Mouse (Mus musculus) liver, embryonic 12.5 days (tissue): ENCODE results near the gene Nfatc2. TPM values are rescaled to one million over a fixed set of nuclear protein-coding genes. Genes with fewer than 3 reads are reported as not detected.

Source experiments
- ATAC-seq: fragments of 200-750 bp; cut with Nextera tagmentation; 2 replicates; pipeline ENCODE4 v1.8.0; 2017; ENCODE audit warnings: moderate number of reproducible peaks, mild to moderate bottlenecking, moderate library complexity
- H3K27ac ChIP-seq: fragments of 300-500 bp; sonication (generic); 2 replicates; pipeline ENCODE4 v1.5.1; 2016; ENCODE audit warnings: mild to moderate bottlenecking
- H3K27me3 ChIP-seq: fragments of 300-500 bp; sonication (generic); replicated peaks from 2 replicates; pipeline ENCODE4 v1.6.1; 2016; ENCODE audit warnings: mild to moderate bottlenecking, moderate library complexity
- H3K36me3 ChIP-seq: fragments of 300-500 bp; sonication (generic); 2 replicates; pipeline ENCODE4 v1.6.1; 2016; ENCODE audit warnings: mild to moderate bottlenecking, moderate library complexity
- H3K4me1 ChIP-seq: fragments of 300-500 bp; sonication (generic); 2 replicates; pipeline ENCODE4 v1.6.1; 2016
- H3K4me2 ChIP-seq: fragments of 300-500 bp; sonication (generic); 2 replicates; pipeline ENCODE4 v1.6.1; 2016; ENCODE audit warnings: mild to moderate bottlenecking, moderate library complexity
- H3K4me3 ChIP-seq: fragments of 300-500 bp; sonication (generic); 2 replicates; pipeline ENCODE4 v1.5.1; 2016; ENCODE audit warnings: mild to moderate bottlenecking, moderate library complexity
- H3K9ac ChIP-seq: fragments of 300-500 bp; sonication (generic); 2 replicates; pipeline ENCODE4 v1.6.1; 2016; ENCODE audit warnings: mild to moderate bottlenecking, moderate library complexity
- H3K9me3 ChIP-seq: fragments of 300-500 bp; sonication (generic); replicated peaks from 2 replicates; pipeline ENCODE4 v1.6.1; 2016; ENCODE audit warnings: mild to moderate bottlenecking, moderate library complexity
- WGBS: fragments of 180-500 bp; shearing (Covaris S2); methylation state at CpG from one replicate; pipeline ENCODE4 v1.1.7; 2016; ENCODE audit not compliant: insufficient replicate concordance; 5-methylcytosine and 5-hydroxymethylcytosine counted together
- polyA plus RNA-seq: library from polyadenylated mRNA; unstranded; fragments of >200 nt; fragmentation: Nextera tagmentation; extraction: Ambion mirVana; gene quantifications from 2 replicates; pipeline ENCODE4 v1.2.1, GENCODE M21; 2016

The Nfatc2 gene
- 0.29 and 0.41 TPM in 2 replicates for polyA plus RNA-seq

- WGBS, result 4% methylated on average over 56 of the region's 56 CpGs
- ATAC-seq, result no peak
- no peaks in the 10 kb centered on the region for H3K9me3 ChIP-seq
- H3K4me2 ChIP-seq, result peak within 1 kb of the TSS; percentile 58
- peak within 1 kb of the TSS; percentile 30 for H3K4me3 ChIP-seq
- H3K27ac ChIP-seq, result no peak within 1 kb of the TSS
- H3K36me3 ChIP-seq, result no peaks in the 10 kb centered on the region
- H3K27me3 ChIP-seq, result peaks cover 76% of the 10 kb centered on the region
- no peak within 1 kb of the TSS for H3K9ac ChIP-seq
- peaks cover 20% of the 10 kb centered on the region for H3K4me1 ChIP-seq
These were observed at the start of gene Nfatc2 for GRCm38 (mm10) chr2:168601491-168602386. Nfatc2 (minus strand) TSS chr2:168601657.

- Histone ChIP-seq H3K27me3 (no peaks in the 10 kb centered on the region), H3K4me3 (no peak overlapping the region), H3K9me3 (no peaks in the 10 kb centered on the region), H3K36me3 (0 out of 2 replicates have a peak, but pooled peaks cover 4% of the 10 kb centered on the region), H3K9ac (no peak overlapping the region), H3K4me2 (no peak overlapping the region), H3K4me1 (no peaks in the 10 kb centered on the region), H3K27ac (no peak overlapping the region)
- ATAC-seq, result no peak
- 56% methylated on average over 8 of the region's 8 CpGs for WGBS
These were observed 46.7 kb upstream of the Nfatc2 start for GRCm38 (mm10) chr2:168648171-168648570.

- H3K27me3 ChIP-seq, result peaks cover 5% of the 10 kb centered on the region; the same call in 1 of the 2 replicates
- no peak overlapping the region for H3K4me2 ChIP-seq
- no peak for ATAC-seq
- H3K9ac ChIP-seq, result no peak overlapping the region
- 0 out of 2 replicates have a peak, but pooled peaks cover 4% of the 10 kb centered on the region for H3K36me3 ChIP-seq
- H3K4me1 ChIP-seq, result no peaks in the 10 kb centered on the region
- 77% methylated on average over 6 of the region's 6 CpGs for WGBS
- H3K9me3 ChIP-seq, result no peaks in the 10 kb centered on the region
- H3K27ac ChIP-seq, result no peak overlapping the region
- H3K4me3 ChIP-seq, result no peak overlapping the region
These were observed 43.4 kb upstream of the Nfatc2 start for GRCm38 (mm10) chr2:168644855-168645254.

GRCm38 (mm10) chr2:168643524-168644177 is 42.2 kb upstream of the Nfatc2 start:
- H3K4me3 ChIP-seq, result no peak overlapping the region
- 81% methylated on average over 20 of the region's 20 CpGs for WGBS
- 0 out of 2 replicates have a peak, but pooled peaks cover 4% of the 10 kb centered on the region for H3K36me3 ChIP-seq
- ATAC-seq, result no peak
- H3K4me2 ChIP-seq, result no peak overlapping the region
- no peaks in the 10 kb centered on the region for H3K4me1 ChIP-seq
- no peaks in the 10 kb centered on the region for H3K9me3 ChIP-seq
- no peak overlapping the region for H3K9ac ChIP-seq
- H3K27me3 ChIP-seq, result peaks cover 17% of the 10 kb centered on the region; the same call in 1 of the 2 replicates
- no peak overlapping the region for H3K27ac ChIP-seq

- Histone ChIP-seq H3K36me3 (0 out of 2 replicates have a peak, but pooled peaks cover 4% of the 10 kb centered on the region), H3K27ac (no peak overlapping the region), H3K9me3 (no peaks in the 10 kb centered on the region), H3K4me2 (no peak overlapping the region), H3K9ac (no peak overlapping the region), H3K4me1 (no peaks in the 10 kb centered on the region), H3K4me3 (no peak overlapping the region), H3K27me3 (peaks cover 30% of the 10 kb centered on the region)
- ATAC-seq, result no peak
- WGBS, result 83% methylated on average over 11 of the region's 11 CpGs
These were observed 40.7 kb upstream of the Nfatc2 start for GRCm38 (mm10) chr2:168642187-168642586.

GRCm38 (mm10) chr2:168640460-168640859 is 39.0 kb upstream of the Nfatc2 start:
- WGBS, result 86% methylated on average over 9 of the region's 9 CpGs
- H3K4me1 ChIP-seq, result no peaks in the 10 kb centered on the region
- H3K4me2 ChIP-seq, result no peak overlapping the region
- no peak overlapping the region for H3K9ac ChIP-seq
- peaks cover 47% of the 10 kb centered on the region for H3K27me3 ChIP-seq
- no peak for ATAC-seq
- no peak overlapping the region for H3K27ac ChIP-seq
- H3K4me3 ChIP-seq, result no peak overlapping the region
- H3K36me3 ChIP-seq, result 0 out of 2 replicates have a peak, but pooled peaks cover 4% of the 10 kb centered on the region
- H3K9me3 ChIP-seq, result no peaks in the 10 kb centered on the region

GRCm38 (mm10) chr2:168634881-168635280 is 33.4 kb upstream of the Nfatc2 start:
- peaks cover 61% of the 10 kb centered on the region for H3K27me3 ChIP-seq
- H3K9ac ChIP-seq, result no peak overlapping the region
- no peak for ATAC-seq
- no peak overlapping the region for H3K27ac ChIP-seq
- H3K4me2 ChIP-seq, result no peak overlapping the region
- WGBS, result 85% methylated on average over 7 of the region's 7 CpGs
- peaks cover 16% of the 10 kb centered on the region for H3K4me1 ChIP-seq
- H3K36me3 ChIP-seq, result no peaks in the 10 kb centered on the region
- no peaks in the 10 kb centered on the region for H3K9me3 ChIP-seq
- no peak overlapping the region for H3K4me3 ChIP-seq

- Histone ChIP-seq H3K36me3 (no peaks in the 10 kb centered on the region), H3K27me3 (peaks cover 51% of the 10 kb centered on the region), H3K9me3 (no peaks in the 10 kb centered on the region), H3K9ac (0 out of 2 replicates have a peak overlapping the region, but pooled peaks have one; percentile 3), H3K27ac (no peak overlapping the region), H3K4me3 (no peak overlapping the region), H3K4me2 (peak overlapping the region; percentile 48), H3K4me1 (peaks cover 16% of the 10 kb centered on the region)
- 7% methylated on average over 14 of the region's 14 CpGs for WGBS
- ATAC-seq, result peak; percentile 68
These were observed 31.9 kb upstream of the Nfatc2 start for GRCm38 (mm10) chr2:168633301-168633816.

- peaks cover 16% of the 10 kb centered on the region for H3K4me1 ChIP-seq
- H3K9me3 ChIP-seq, result no peaks in the 10 kb centered on the region
- H3K4me3 ChIP-seq, result no peak overlapping the region
- H3K9ac ChIP-seq, result no peak overlapping the region
- H3K36me3 ChIP-seq, result no peaks in the 10 kb centered on the region
- H3K27me3 ChIP-seq, result peaks cover 49% of the 10 kb centered on the region
- no peak for ATAC-seq
- H3K4me2 ChIP-seq, result peak overlapping the region; percentile 48; the same call in 1 of the 2 replicates
- H3K27ac ChIP-seq, result no peak overlapping the region
- WGBS, result 72% methylated on average over 6 of the region's 6 CpGs
These were observed 31.1 kb upstream of the Nfatc2 start for GRCm38 (mm10) chr2:168632543-168632942.

- no peak for ATAC-seq
- Histone ChIP-seq H3K4me3 (no peak overlapping the region), H3K4me1 (peaks cover 14% of the 10 kb centered on the region), H3K36me3 (no peaks in the 10 kb centered on the region), H3K27me3 (peaks cover 28% of the 10 kb centered on the region), H3K27ac (no peak overlapping the region), H3K9ac (no peak overlapping the region), H3K4me2 (no peak overlapping the region), H3K9me3 (no peaks in the 10 kb centered on the region)
- WGBS, result 30% methylated on average over 8 of the region's 8 CpGs
These were observed 27.3 kb upstream of the Nfatc2 start for GRCm38 (mm10) chr2:168628787-168629186.

- Histone ChIP-seq H3K27me3 (peaks cover 28% of the 10 kb centered on the region), H3K36me3 (no peaks in the 10 kb centered on the region), H3K9ac (no peak overlapping the region), H3K4me2 (no peak overlapping the region), H3K27ac (no peak overlapping the region), H3K9me3 (no peaks in the 10 kb centered on the region), H3K4me3 (no peak overlapping the region), H3K4me1 (peaks cover 7% of the 10 kb centered on the region)
- WGBS, result 55% methylated on average over 20 of the region's 20 CpGs
- no peak for ATAC-seq
These were observed 26.6 kb upstream of the Nfatc2 start for GRCm38 (mm10) chr2:168627829-168628770.
